Mouse (Mus musculus): Measurements from ENCODE around the gene Chpf2. TPM values are rescaled to one million over a fixed set of nuclear protein-coding genes. Genes with fewer than 3 reads are reported as not detected.
"Not testable (repeated sequence)": the region's sequence is repeated elsewhere in the genome, so short reads cannot be mapped to it uniquely, and the experiment has no call there.

Gene Chpf2
- total RNA-seq (2021) = 10 to 100 TPM; 12.4 to 14.3 TPM
- long read RNA-seq, experiment 1, transcript Chpf2-202 (4 exons, 3,715 nt) = major isoform, 10 of 11 reads
- long read RNA-seq, experiment 1, partial matches to known transcripts = 1 of 11 reads
- long read RNA-seq, experiment 1, other reads (novel, unspliced or antisense) = 0 of 11 reads
- long read RNA-seq, experiment 2, transcript Chpf2-202 (4 exons, 3,715 nt) = major isoform, 5 of 5 reads
- long read RNA-seq, experiment 2, partial matches to known transcripts = 0 of 5 reads
- long read RNA-seq, experiment 2, other reads (novel, unspliced or antisense) = 0 of 5 reads

- intact Hi-C loops (cut with DNase I) = no loop called here
- peak; percentile 78 to 81 for DNase-seq
Observed at GRCm38 (mm10) chr5:24586547-24587199, at the start of gene Chpf2. Gene Chpf2, plus strand, starts transcription at chr5:24586741.

- peak; percentile 46 to 58 for DNase-seq
- intact Hi-C loops (cut with DNase I) = no loop called here
Observed at GRCm38 (mm10) chr5:24537618-24538017, 48.9 kb upstream of the Chpf2 start.

- no peak for DNase-seq
- intact Hi-C loops (cut with DNase I) = no loop called here
Observed at GRCm38 (mm10) chr5:24539571-24540296, 46.8 kb upstream of the Chpf2 start.

- intact Hi-C loops (cut with DNase I) = no loop called here
- peak; percentile 77 to 85 for DNase-seq
Observed at GRCm38 (mm10) chr5:24540387-24541143, 46.0 kb upstream of the Chpf2 start, which contains the start of gene Asb10. Gene Asb10, minus strand, starts transcription at chr5:24540978.

GRCm38 (mm10) chr5:24541144-24541569, 45.4 kb upstream of the Chpf2 start:
- intact Hi-C loops (cut with DNase I) = no loop called here
- no peak for DNase-seq

GRCm38 (mm10) chr5:24542643-24543042, 43.9 kb upstream of the Chpf2 start:
- no peak for DNase-seq

GRCm38 (mm10) chr5:24550598-24551316, 35.8 kb upstream of the Chpf2 start:
- peak; percentile 57 to 65 for DNase-seq
- intact Hi-C loops (cut with DNase I) = no loop called here

More at GRCm38 (mm10) chr5:24542643-24543042, 43.9 kb upstream of the Chpf2 start:
- intact Hi-C loops (cut with DNase I) = no loop called here

GRCm38 (mm10) chr5:24551317-24551688, 35.2 kb upstream of the Chpf2 start:
- intact Hi-C loops (cut with DNase I) = no loop called here
- DNase-seq = no peak

GRCm38 (mm10) chr5:24553621-24554244, 32.8 kb upstream of the Chpf2 start:
- intact Hi-C loops (cut with DNase I) = no loop called here
- no peak for DNase-seq

- DNase-seq; intact Hi-C loops (cut with DNase I): not testable (repeated sequence)
Observed at GRCm38 (mm10) chr5:24555335-24555734, 31.2 kb upstream of the Chpf2 start.

GRCm38 (mm10) chr5:24556709-24557108, 29.8 kb upstream of the Chpf2 start, which contains the start of gene 4931409K22Rik:
Gene 4931409K22Rik, minus strand, starts transcription at chr5:24556809.
- no peak for DNase-seq
- intact Hi-C loops (cut with DNase I) = no loop called here

- intact Hi-C loops (cut with DNase I) = no loop called here
Observed at GRCm38 (mm10) chr5:24575948-24576347, 10.6 kb upstream of the Chpf2 start.

GRCm38 (mm10) chr5:24576801-24577182, 9.7 kb upstream of the Chpf2 start:
- DNase-seq = peak in 1 of 2 experiments; percentile 49
- intact Hi-C loops (cut with DNase I) = no loop called here

More at GRCm38 (mm10) chr5:24575948-24576347, 10.6 kb upstream of the Chpf2 start:
- DNase-seq = no peak

GRCm38 (mm10) chr5:24577183-24577929, 9.2 kb upstream of the Chpf2 start, which contains the start of gene Abcf2:
Gene Abcf2, minus strand, starts transcription at chr5:24577467.
- intact Hi-C loops (cut with DNase I) = no loop called here
- peak; percentile 100 for DNase-seq

GRCm38 (mm10) chr5:24578109-24578963, 8.2 kb upstream of the Chpf2 start:
- intact Hi-C loops (cut with DNase I) = no loop called here
- no peak for DNase-seq

GRCm38 (mm10) chr5:24586106-24586505, 435 bp upstream of the Chpf2 start:
- intact Hi-C loops (cut with DNase I) = no loop called here
- DNase-seq = no peak

GRCm38 (mm10) chr5:24587200-24587577, 648 bp downstream of the Chpf2 start:
- DNase-seq = no peak
- intact Hi-C loops (cut with DNase I) = no loop called here
